Mouse (Mus musculus) heart, embryonic 14.5 days (tissue): ENCODE results near the gene H2-Ob. TPM values are rescaled to one million over a fixed set of nuclear protein-coding genes. Genes with fewer than 3 reads are reported as not detected.

Source experiments
- ATAC-seq: fragments of 200-750 bp; cut with Nextera tagmentation; 2 replicates; pipeline ENCODE4 v1.8.0; 2017; ENCODE audit warnings: low read depth, moderate TSS enrichment; ENCODE audit not compliant: insufficient number of reproducible peaks, insufficient read depth, low FRiP score
- H3K27ac ChIP-seq, 2 experiments: fragments of 200-500 bp in 1 of 2; fragments of 300-500 bp in 1 of 2; sonication (generic) in 1 of 2; replicated peaks in 1 of 2; 2 replicates each; pipeline ENCODE4 v1.5.1; 2012 to 2014; ENCODE audit warnings: low read depth in 2 of 2, low read length in 2 of 2, control low read depth in 1 of 2, mild to moderate bottlenecking in 1 of 2, mixed read lengths in 1 of 2; ENCODE audit not compliant: control insufficient read depth in 1 of 2, insufficient read depth in 1 of 2
- H3K27me3 ChIP-seq: fragments of 300-500 bp; sonication (generic); 2 replicates; pipeline ENCODE4 v1.6.1; 2014; ENCODE audit warnings: mild to moderate bottlenecking, low read length, control low read depth; ENCODE audit not compliant: control insufficient read depth, insufficient read depth
- H3K36me3 ChIP-seq: fragments of 300-500 bp; sonication (generic); 2 replicates; pipeline ENCODE4 v1.6.1; 2014; ENCODE audit warnings: mild to moderate bottlenecking, control low read depth, low read length, mixed read lengths; ENCODE audit not compliant: control insufficient read depth, insufficient read depth
- H3K4me1 ChIP-seq, 2 experiments: fragments of 200-500 bp in 1 of 2; fragments of 300-500 bp in 1 of 2; sonication (generic) in 1 of 2; 2 replicates each; pipeline ENCODE4 v1.6.1; 2012 to 2014; ENCODE audit warnings: low read length in 2 of 2, control low read depth in 1 of 2, mixed read lengths in 1 of 2; ENCODE audit not compliant: control insufficient read depth in 2 of 2, insufficient read depth in 2 of 2
- H3K4me2 ChIP-seq: fragments of 300-500 bp; sonication (generic); 2 replicates; pipeline ENCODE4 v1.6.1; 2014; ENCODE audit warnings: mild to moderate bottlenecking, low read length
- H3K4me3 ChIP-seq, 2 experiments: fragments of 200-500 bp in 1 of 2; fragments of 300-500 bp in 1 of 2; sonication (generic) in 1 of 2; 2 replicates each; pipeline ENCODE4 v1.5.1; 2012 to 2014; ENCODE audit warnings: low read length in 2 of 2, mild to moderate bottlenecking in 2 of 2, control low read depth in 1 of 2, low read depth in 1 of 2, moderate library complexity in 1 of 2; ENCODE audit not compliant: control insufficient read depth in 1 of 2, insufficient read depth in 1 of 2
- H3K9ac ChIP-seq: fragments of 300-500 bp; sonication (generic); 2 replicates; pipeline ENCODE4 v1.6.1; 2014; ENCODE audit warnings: mild to moderate bottlenecking, low read length
- H3K9me3 ChIP-seq: fragments of 300-500 bp; sonication (generic); 2 replicates; pipeline ENCODE4 v1.6.1; 2016; ENCODE audit warnings: low read length, control low read depth; ENCODE audit not compliant: control insufficient read depth
- WGBS: fragments of 180-500 bp; shearing (Covaris S2); extraction: QIAGEN DNeasy Blood & Tissue Kit; methylation state at CpG from one replicate; pipeline ENCODE4 v1.1.7; 2014; 5-methylcytosine and 5-hydroxymethylcytosine counted together
- polyA plus RNA-seq: library from polyadenylated mRNA; unstranded; fragments of >200 nt; fragmentation: Nextera tagmentation; extraction: Ambion mirVana; gene quantifications from 2 replicates; pipeline ENCODE4 v1.2.1, GENCODE M21; 2014

Gene H2-Ob
- polyA plus RNA-seq, 1 experiment from 2014 or later, result not detected

DNA sequence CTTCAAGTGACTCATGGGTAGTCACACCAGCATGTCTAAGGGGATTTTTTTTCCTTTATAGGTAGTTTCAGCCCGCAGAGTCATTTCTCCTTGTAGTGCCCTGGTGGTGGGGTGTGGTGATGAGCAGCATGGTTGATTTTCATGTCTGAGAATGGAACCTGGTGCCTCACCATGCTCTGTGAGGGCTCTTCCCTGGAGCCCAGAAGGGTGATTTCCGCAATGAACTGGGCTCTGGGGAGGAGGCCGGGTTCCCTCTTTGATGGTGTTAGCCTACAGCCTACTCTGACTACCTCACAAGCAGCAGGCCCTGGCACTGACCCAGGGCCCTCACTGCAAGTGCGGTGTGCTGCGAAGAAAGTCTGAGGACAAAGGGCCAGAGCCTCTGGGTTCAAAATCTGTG lies 35.3 kb upstream of the H2-Ob start, which contains the start of gene Tap2:
Tap2 (plus strand) TSS at position 84 of the 400 bp plus-strand sequence.
- H3K36me3 ChIP-seq, result no peaks in the 10 kb centered on the region
- H3K27me3 ChIP-seq, result peaks cover 47% of the 10 kb centered on the region
- H3K27ac ChIP-seq, result no peak within 1 kb of the TSS
- peak within 1 kb of the TSS; percentile 97 for H3K4me2 ChIP-seq
- peak within 1 kb of the TSS; percentile 81 to 92 for H3K4me3 ChIP-seq
- H3K9me3 ChIP-seq, result no peaks in the 10 kb centered on the region
- H3K4me1 ChIP-seq, result peaks cover 4 to 5% of the 10 kb centered on the region in 2 experiments; a peak in 3 of 4 replicates
- 76% methylated on average over 5 of the region's 5 CpGs for WGBS
- H3K9ac ChIP-seq, result peak within 1 kb of the TSS; percentile 80
- ATAC-seq, result no peak

GRCm38 (mm10) chr17:34204303-34205010 lies 34.2 kb upstream of the H2-Ob start:
- Histone ChIP-seq H3K4me1 (peaks cover 4 to 5% of the 10 kb centered on the region in 2 experiments; a peak in 2 of 4 replicates), H3K27ac (no peak overlapping the region), H3K9me3 (no peaks in the 10 kb centered on the region), H3K9ac (peak overlapping the region; percentile 80), H3K36me3 (no peaks in the 10 kb centered on the region), H3K4me2 (peak overlapping the region; percentile 97), H3K4me3 (peak overlapping the region; percentile 81 to 92), H3K27me3 (peaks cover 44% of the 10 kb centered on the region)
- ATAC-seq, result no peak
- under 1% methylated on average over 44 of the region's 44 CpGs for WGBS

DNA sequence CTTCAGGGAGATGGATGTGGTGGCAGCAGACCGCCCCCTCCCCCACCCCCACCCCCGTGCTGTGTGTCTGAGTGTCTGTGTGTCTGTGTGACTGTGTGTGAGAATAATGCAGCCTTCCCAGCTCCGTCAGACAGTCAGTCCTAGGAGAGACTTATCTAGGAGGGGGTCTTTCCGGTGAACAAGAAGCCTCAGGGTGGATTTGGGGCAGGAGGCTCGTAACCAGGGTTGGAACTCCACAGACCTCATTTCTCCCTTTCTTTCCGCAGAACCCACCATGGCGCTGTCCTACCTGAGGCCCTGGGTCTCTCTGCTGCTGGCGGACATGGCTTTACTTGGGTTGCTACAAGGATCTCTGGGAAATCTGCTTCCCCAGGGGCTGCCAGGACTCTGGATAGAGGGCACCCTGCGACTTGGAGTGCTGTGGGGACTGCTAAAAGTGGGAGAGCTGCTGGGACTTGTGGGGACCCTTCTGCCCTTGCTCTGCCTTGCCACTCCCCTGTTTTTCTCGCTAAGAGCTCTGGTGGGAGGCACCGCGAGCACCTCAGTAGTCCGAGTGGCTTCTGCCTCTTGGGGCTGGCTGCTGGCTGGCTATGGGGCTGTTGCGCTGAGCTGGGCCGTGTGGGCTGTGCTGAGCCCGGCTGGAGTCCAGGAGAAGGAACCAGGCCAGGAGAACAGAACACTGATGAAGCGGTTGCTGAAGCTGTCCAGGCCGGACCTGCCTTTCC lies 33.5 kb upstream of the H2-Ob start:
- WGBS, result 8% methylated on average over 18 of the region's 18 CpGs
- ATAC-seq, result no peak

GRCm38 (mm10) chr17:34205746-34206176 lies 32.9 kb upstream of the H2-Ob start:
- H3K27me3 ChIP-seq, result peaks cover 46% of the 10 kb centered on the region

More for the DNA sequence above, 33.5 kb upstream of the H2-Ob start:
- Histone ChIP-seq H3K4me1 (peaks cover 4 to 5% of the 10 kb centered on the region in 2 experiments; a peak in 2 of 4 replicates), H3K9me3 (no peaks in the 10 kb centered on the region), H3K27me3 (peaks cover 45% of the 10 kb centered on the region), H3K27ac (no peak overlapping the region), H3K4me3 (peak overlapping the region; percentile 81 to 92), H3K36me3 (no peaks in the 10 kb centered on the region), H3K4me2 (peak overlapping the region; percentile 97), H3K9ac (peak overlapping the region; percentile 80)

DNA sequence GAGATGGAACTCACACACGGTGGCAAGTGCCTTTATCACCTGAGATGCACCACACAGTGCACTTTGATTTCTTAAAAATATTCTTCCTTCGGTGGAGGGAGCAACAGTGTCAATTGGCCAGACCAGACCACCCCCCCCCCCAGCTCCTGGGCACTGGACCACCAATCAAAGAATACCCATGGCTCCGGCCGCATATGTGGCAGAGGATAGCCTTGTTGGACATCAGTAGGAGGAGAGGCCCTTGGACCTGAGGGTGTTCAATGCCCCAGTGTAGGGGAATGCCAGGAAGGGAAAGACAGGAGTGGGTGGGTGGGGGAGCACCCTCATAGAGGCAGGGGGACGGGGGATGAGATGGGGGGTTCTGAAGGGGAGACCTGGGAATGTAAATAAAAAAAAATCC lies 32.0 kb upstream of the H2-Ob start:
- peaks cover 46% of the 10 kb centered on the region for H3K27me3 ChIP-seq

More at GRCm38 (mm10) chr17:34205746-34206176, 32.9 kb upstream of the H2-Ob start:
- ATAC-seq, result no peak
- H3K36me3 ChIP-seq, result no peaks in the 10 kb centered on the region
- H3K27ac ChIP-seq, result no peak overlapping the region
- H3K9ac ChIP-seq, result no peak overlapping the region; the same call in 1 of the 2 replicates
- peak overlapping the region in 1 of 2 experiments; percentile 81; a peak in 2 of 4 replicates for H3K4me3 ChIP-seq
- H3K9me3 ChIP-seq, result no peaks in the 10 kb centered on the region
- WGBS, result 17% methylated on average over 9 of the region's 9 CpGs
- peak overlapping the region; percentile 97 for H3K4me2 ChIP-seq
- peaks cover 4 to 5% of the 10 kb centered on the region in 2 experiments; a peak in 2 of 4 replicates for H3K4me1 ChIP-seq

GRCm38 (mm10) chr17:34207456-34207855 lies 31.2 kb upstream of the H2-Ob start:
- ATAC-seq, result no peak
- Histone ChIP-seq H3K4me1 (peaks cover 4 to 5% of the 10 kb centered on the region in 2 experiments; a peak in 2 of 4 replicates), H3K36me3 (no peaks in the 10 kb centered on the region), H3K4me2 (no peak overlapping the region), H3K9ac (no peak overlapping the region), H3K4me3 (no peak overlapping the region), H3K27me3 (peaks cover 53% of the 10 kb centered on the region), H3K9me3 (no peaks in the 10 kb centered on the region), H3K27ac (no peak overlapping the region)
- WGBS, result 55% methylated on average over 3 of the region's 3 CpGs

More for the DNA sequence above, 32.0 kb upstream of the H2-Ob start:
- peaks cover 4 to 5% of the 10 kb centered on the region in 2 experiments; a peak in 2 of 4 replicates for H3K4me1 ChIP-seq
- 84% methylated on average over 5 of the region's 5 CpGs for WGBS
- no peak overlapping the region for H3K4me3 ChIP-seq
- no peak overlapping the region for H3K4me2 ChIP-seq
- no peaks in the 10 kb centered on the region for H3K36me3 ChIP-seq
- ATAC-seq, result no peak
- no peak overlapping the region for H3K9ac ChIP-seq
- no peaks in the 10 kb centered on the region for H3K9me3 ChIP-seq
- H3K27ac ChIP-seq, result no peak overlapping the region

GRCm38 (mm10) chr17:34207866-34208265 lies 30.8 kb upstream of the H2-Ob start:
- WGBS, result 96% methylated on average over 9 of the region's 9 CpGs
- H3K36me3 ChIP-seq, result no peaks in the 10 kb centered on the region

More at GRCm38 (mm10) chr17:34207866-34208265, 30.8 kb upstream of the H2-Ob start:
- no peaks in the 10 kb centered on the region for H3K9me3 ChIP-seq
- H3K27me3 ChIP-seq, result peaks cover 55% of the 10 kb centered on the region
- H3K27ac ChIP-seq, result no peak overlapping the region
- H3K4me2 ChIP-seq, result no peak overlapping the region
- no peak overlapping the region for H3K9ac ChIP-seq
- H3K4me1 ChIP-seq, result peaks cover 4 to 5% of the 10 kb centered on the region in 2 experiments; a peak in 2 of 4 replicates
- ATAC-seq, result no peak
- no peak overlapping the region for H3K4me3 ChIP-seq
